Mouse (Mus musculus): Measurements from ENCODE around the gene Pms1. TPM values are rescaled to one million over a fixed set of nuclear protein-coding genes. Genes with fewer than 3 reads are reported as not detected.

Gene Pms1
- total and polyA plus RNA-seq, 2 experiments = 2.5 to 7.9 TPM

- Histone ChIP-seq H3K36me3 (ENCODE audit: control insufficient read depth, insufficient read depth, low read length) (peaks cover 15% of the 10 kb centered on the region), H3K79me2 (ENCODE audit: control insufficient read depth, insufficient read depth, low read length) (no peaks in the 10 kb centered on the region), H3K4me3 (ENCODE audit: insufficient read depth, low read depth, low read length) (no peak overlapping the region), H3K27me3 (ENCODE audit: control insufficient read depth, insufficient read depth, low read length) (no peaks in the 10 kb centered on the region), H3K4me1 (ENCODE audit: control insufficient read depth, insufficient read depth, low read length) (no peaks in the 10 kb centered on the region), H3K9ac (ENCODE audit: low read depth, low read length) (no peak overlapping the region), H3K27ac (replicated peaks; ENCODE audit: insufficient read depth, low read depth, low read length) (no peak overlapping the region)
- DNase-seq (ENCODE audit: extremely low read depth, low read depth, low spot score) = no peak
- TF ChIP-seq POLR2A (IDR thresholded peaks at IDR 0.05; ENCODE audit: extremely low read depth, insufficient read depth, low read length) = no peak
- no peak for TF ChIP-seq CTCF (IDR thresholded peaks at IDR 0.05; ENCODE audit: low read depth, low read length)
- WGBS = 49% methylated on average over 3 of the region's 3 CpGs
Observed at GRCm38 (mm10) chr1:53189620-53190019, 107.2 kb downstream of the Pms1 start.

GRCm38 (mm10) chr1:53187536-53187935 lies 109.3 kb downstream of the Pms1 start, which contains the start of gene 1700019A02Rik:
1700019A02Rik (minus strand) TSS chr1:53187636.
- WGBS = 97% methylated on average over 8 of the region's 8 CpGs
- no peaks in the 10 kb centered on the region for H3K27me3 ChIP-seq (ENCODE audit: control insufficient read depth, insufficient read depth, low read length)

GRCm38 (mm10) chr1:53186301-53186700 lies 110.5 kb downstream of the Pms1 start:
- H3K36me3 ChIP-seq (ENCODE audit: control insufficient read depth, insufficient read depth, low read length) = peaks cover 6% of the 10 kb centered on the region; the same call in 1 of the 2 replicates
- no peaks in the 10 kb centered on the region for H3K4me1 ChIP-seq (ENCODE audit: control insufficient read depth, insufficient read depth, low read length)
- H3K27ac ChIP-seq (replicated peaks; ENCODE audit: insufficient read depth, low read depth, low read length) = no peak overlapping the region
- 95% methylated on average over 3 of the region's 3 CpGs for WGBS
- TF ChIP-seq POLR2A (IDR thresholded peaks at IDR 0.05; ENCODE audit: extremely low read depth, insufficient read depth, low read length) = no peak
- no peak for TF ChIP-seq CTCF (IDR thresholded peaks at IDR 0.05; ENCODE audit: low read depth, low read length)
- H3K9ac ChIP-seq (ENCODE audit: low read depth, low read length) = no peak overlapping the region
- no peaks in the 10 kb centered on the region for H3K27me3 ChIP-seq (ENCODE audit: control insufficient read depth, insufficient read depth, low read length)
- DNase-seq (ENCODE audit: extremely low read depth, low read depth, low spot score) = no peak
- H3K79me2 ChIP-seq (ENCODE audit: control insufficient read depth, insufficient read depth, low read length) = no peaks in the 10 kb centered on the region
- no peak overlapping the region for H3K4me3 ChIP-seq (ENCODE audit: insufficient read depth, low read depth, low read length)

More at GRCm38 (mm10) chr1:53187536-53187935, 109.3 kb downstream of the Pms1 start, which contains the start of gene 1700019A02Rik:
- H3K9ac ChIP-seq (ENCODE audit: low read depth, low read length) = no peak within 1 kb of the TSS
- H3K4me3 ChIP-seq (ENCODE audit: insufficient read depth, low read depth, low read length) = no peak within 1 kb of the TSS
- no peaks in the 10 kb centered on the region for H3K79me2 ChIP-seq (ENCODE audit: control insufficient read depth, insufficient read depth, low read length)
- no peaks in the 10 kb centered on the region for H3K4me1 ChIP-seq (ENCODE audit: control insufficient read depth, insufficient read depth, low read length)
- DNase-seq (ENCODE audit: extremely low read depth, low read depth, low spot score) = no peak
- peaks cover 7% of the 10 kb centered on the region; the same call in 1 of the 2 replicates for H3K36me3 ChIP-seq (ENCODE audit: control insufficient read depth, insufficient read depth, low read length)
- TF ChIP-seq CTCF (IDR thresholded peaks at IDR 0.05; ENCODE audit: low read depth, low read length) = no peak
- no peak for TF ChIP-seq POLR2A (IDR thresholded peaks at IDR 0.05; ENCODE audit: extremely low read depth, insufficient read depth, low read length)
- H3K27ac ChIP-seq (replicated peaks; ENCODE audit: insufficient read depth, low read depth, low read length) = no peak within 1 kb of the TSS

DNA sequence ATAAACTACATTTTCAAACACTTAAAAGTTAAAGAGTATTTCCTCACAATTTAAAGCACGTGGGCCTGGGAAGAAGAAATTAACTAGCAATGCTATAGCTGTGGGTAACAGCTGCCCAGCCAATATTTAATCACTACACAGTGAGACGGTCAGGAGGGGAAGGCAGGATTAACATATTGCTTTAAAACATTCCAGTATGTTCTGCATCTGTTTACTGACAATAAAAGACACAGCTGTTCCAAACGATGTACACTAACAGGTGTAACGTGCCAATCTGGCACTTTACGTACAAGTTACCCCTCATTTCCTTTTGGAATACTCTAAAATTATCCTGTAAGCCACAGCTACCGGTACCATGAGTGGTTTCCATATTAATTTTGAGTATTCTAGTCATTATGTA lies 139.1 kb downstream of the Pms1 start:
- Histone ChIP-seq H3K79me2 (ENCODE audit: control insufficient read depth, insufficient read depth, low read length) (no peaks in the 10 kb centered on the region), H3K36me3 (ENCODE audit: control insufficient read depth, insufficient read depth, low read length) (no peaks in the 10 kb centered on the region), H3K4me3 (ENCODE audit: insufficient read depth, low read depth, low read length) (no peak overlapping the region), H3K4me1 (ENCODE audit: control insufficient read depth, insufficient read depth, low read length) (no peaks in the 10 kb centered on the region), H3K27me3 (ENCODE audit: control insufficient read depth, insufficient read depth, low read length) (no peaks in the 10 kb centered on the region), H3K27ac (replicated peaks; ENCODE audit: insufficient read depth, low read depth, low read length) (no peak overlapping the region), H3K9ac (ENCODE audit: low read depth, low read length) (no peak overlapping the region)
- WGBS = 87% methylated on average over 6 of the region's 6 CpGs
- no peak for TF ChIP-seq CTCF (IDR thresholded peaks at IDR 0.05; ENCODE audit: low read depth, low read length)
- no peak for TF ChIP-seq POLR2A (IDR thresholded peaks at IDR 0.05; ENCODE audit: extremely low read depth, insufficient read depth, low read length)
- no peak for DNase-seq (ENCODE audit: extremely low read depth, low read depth, low spot score)

Other genes with a start within 250 kb of the Pms1 start
- not detected in 2 replicates for gene Mstn, start 235.4 kb downstream of the Pms1 start, total RNA-seq (2014; rRNA removed)
- gene Mstn, start 235.4 kb downstream of the Pms1 start, polyA plus RNA-seq (2012; rRNA removed) = not detected in 2 replicates
- not detected in 2 replicates for gene 1700019A02Rik, start 109.4 kb downstream of the Pms1 start, total RNA-seq (2014; rRNA removed)
- not detected in 2 replicates for gene 1700019A02Rik, start 109.4 kb downstream of the Pms1 start, polyA plus RNA-seq (2012; rRNA removed)
- gene Ormdl1, start 77 bp upstream of the Pms1 start, total RNA-seq (2014; rRNA removed) = 38.5 and 45.7 TPM in 2 replicates
- 9.4 and 14.1 TPM in 2 replicates for gene Ormdl1, start 77 bp upstream of the Pms1 start, polyA plus RNA-seq (2012; rRNA removed)
- gene Gm28778, start 93 bp upstream of the Pms1 start, total RNA-seq (2014; rRNA removed) = 4.6 TPM in 1 of 2 replicates, not detected in the other
- 21.7 and 27.3 TPM in 2 replicates for gene Gm28778, start 93 bp upstream of the Pms1 start, polyA plus RNA-seq (2012; rRNA removed)
- gene Osgepl1, start 16.6 kb upstream of the Pms1 start, total RNA-seq (2014; rRNA removed) = 18.9 and 25.4 TPM in 2 replicates
- gene Osgepl1, start 16.6 kb upstream of the Pms1 start, polyA plus RNA-seq (2012; rRNA removed) = 6.0 TPM in 2 replicates
- gene Asdurf, start 55.6 kb upstream of the Pms1 start, total RNA-seq (2014; rRNA removed) = not detected in 2 replicates
- gene Asdurf, start 55.6 kb upstream of the Pms1 start, polyA plus RNA-seq (2012; rRNA removed) = not detected in 2 replicates
- gene Gm28551, start 55.6 kb upstream of the Pms1 start, total RNA-seq (2014; rRNA removed) = 0.20 TPM in 1 of 2 replicates, not detected in the other
- not detected in 2 replicates for gene Gm28551, start 55.6 kb upstream of the Pms1 start, polyA plus RNA-seq (2012; rRNA removed)
- 29.3 and 34.2 TPM in 2 replicates for gene Asnsd1, start 55.7 kb upstream of the Pms1 start, total RNA-seq (2014; rRNA removed)
- gene Asnsd1, start 55.7 kb upstream of the Pms1 start, polyA plus RNA-seq (2012; rRNA removed) = 4.5 and 4.7 TPM in 2 replicates